Mouse (Mus musculus): ENCODE data around the gene Plbd2. TPM values are rescaled to one million over a fixed set of nuclear protein-coding genes. Genes with fewer than 3 reads are reported as not detected.

The Plbd2 gene
- polyA plus RNA-seq, 1 experiment from 2014 or later: 32.3 TPM

DNA sequence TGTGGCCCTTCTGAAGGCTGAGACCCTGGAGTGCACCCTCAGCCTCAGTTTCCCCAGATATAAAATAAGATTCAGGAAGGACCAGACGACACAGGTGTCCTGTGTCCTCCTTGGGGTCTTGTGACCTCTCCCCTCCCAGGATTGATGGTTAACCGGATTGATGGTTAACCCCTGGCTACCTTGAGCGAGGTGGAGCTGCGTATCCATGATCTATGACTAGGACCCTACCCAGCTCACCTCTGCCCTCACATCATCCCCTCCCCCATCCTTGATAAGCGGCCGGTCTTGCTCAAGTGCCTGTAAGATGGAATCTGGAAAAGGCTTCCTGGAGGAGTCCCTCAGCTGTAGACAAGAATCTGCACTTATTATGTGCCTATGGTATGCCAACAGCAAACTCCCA lies 34.6 kb downstream of the Plbd2 start:
- Histone ChIP-seq H3K27me3 (0 out of 2 replicates have a peak, but pooled peaks cover 2% of the 10 kb centered on the region), H3K9ac (no peak overlapping the region), H3K27ac (no peak overlapping the region), H3K9me3 (no peaks in the 10 kb centered on the region), H3K4me2 (no peak overlapping the region), H3K4me1 (replicated peaks) (peaks cover 6% of the 10 kb centered on the region; the same call in 1 of the 2 replicates), H3K36me3 (no peaks in the 10 kb centered on the region), H3K4me3 (no peak overlapping the region)
- ATAC-seq (ENCODE audit: low FRiP score): no peak
- 93% methylated on average over 6 of the region's 6 CpGs for WGBS

DNA sequence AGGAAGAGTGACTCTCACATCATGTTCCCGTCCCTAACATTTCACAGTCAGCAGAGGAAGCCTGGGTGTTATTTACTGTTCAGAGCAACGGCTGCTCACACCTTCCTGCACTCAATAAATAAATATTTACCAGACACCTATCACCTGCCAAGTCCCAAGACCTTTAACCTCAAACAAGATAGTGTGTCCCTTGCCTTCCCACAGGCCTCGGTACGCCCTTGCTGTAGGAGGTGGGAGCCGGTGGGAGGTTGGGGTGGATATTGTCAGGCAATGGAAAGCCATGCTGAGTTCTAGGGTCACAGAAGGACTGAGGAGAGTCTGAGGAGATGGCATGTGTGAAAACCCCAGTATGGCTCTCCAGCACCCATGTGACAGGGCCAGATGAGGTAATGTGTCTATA lies 35.1 kb downstream of the Plbd2 start:
- Histone ChIP-seq H3K4me3 (no peak overlapping the region), H3K9ac (no peak overlapping the region), H3K36me3 (no peaks in the 10 kb centered on the region), H3K27ac (no peak overlapping the region), H3K4me2 (no peak overlapping the region), H3K4me1 (replicated peaks) (peaks cover 6% of the 10 kb centered on the region; the same call in 1 of the 2 replicates), H3K27me3 (0 out of 2 replicates have a peak, but pooled peaks cover 2% of the 10 kb centered on the region), H3K9me3 (no peaks in the 10 kb centered on the region)
- WGBS: 90% methylated on average over 5 of the region's 5 CpGs
- no peak for ATAC-seq (ENCODE audit: low FRiP score)

DNA sequence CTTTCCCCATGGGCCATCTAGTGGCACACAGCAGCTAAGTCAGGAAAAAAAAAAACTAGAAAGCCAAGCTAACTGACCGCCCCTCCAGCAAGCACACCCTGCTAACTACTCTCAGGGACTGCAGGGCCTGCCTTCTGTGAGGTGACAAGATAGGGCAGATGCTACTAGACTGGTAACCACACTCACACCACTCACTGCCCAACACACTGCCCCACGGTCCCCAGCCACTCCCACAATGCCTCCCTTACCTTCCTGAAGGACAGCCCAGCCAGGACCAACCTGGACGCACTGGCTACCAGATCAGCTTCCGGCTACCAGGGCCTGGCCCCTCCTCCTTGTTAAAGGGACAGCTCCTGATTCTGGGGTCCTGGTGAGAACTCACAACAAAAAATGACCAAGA lies 36.4 kb downstream of the Plbd2 start:
- peak overlapping the region; percentile 19; the same call in 1 of the 2 replicates for H3K9ac ChIP-seq
- WGBS: 7% methylated on average over 4 of the region's 4 CpGs
- no peak for ATAC-seq (ENCODE audit: low FRiP score)
- H3K9me3 ChIP-seq: no peaks in the 10 kb centered on the region
- peaks cover 8% of the 10 kb centered on the region; the same call in 1 of the 2 replicates for H3K27me3 ChIP-seq
- no peaks in the 10 kb centered on the region for H3K36me3 ChIP-seq
- H3K4me3 ChIP-seq: peak overlapping the region; percentile 17
- no peak overlapping the region for H3K27ac ChIP-seq
- H3K4me2 ChIP-seq: peak overlapping the region; percentile 37
- peaks cover 6% of the 10 kb centered on the region; the same call in 1 of the 2 replicates for H3K4me1 ChIP-seq (replicated peaks)

DNA sequence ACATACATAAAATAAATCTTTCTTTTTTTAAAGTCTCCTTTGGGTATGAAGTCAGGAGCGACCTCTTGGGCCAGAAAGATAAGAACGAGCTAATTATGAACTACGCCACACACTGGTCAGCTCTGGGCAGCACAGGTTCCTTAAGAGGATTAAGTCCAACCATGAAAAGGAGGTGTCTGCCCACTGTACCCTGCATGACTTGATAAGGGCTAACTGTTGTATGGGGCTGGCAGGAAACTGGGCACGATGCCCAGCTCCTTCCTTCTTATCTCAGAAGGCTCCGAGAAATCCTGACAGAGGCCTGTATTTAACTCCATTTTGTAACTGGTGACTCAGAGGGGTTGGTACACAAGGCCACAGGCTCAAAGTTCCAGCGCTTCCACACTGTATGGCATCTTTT lies 37.6 kb downstream of the Plbd2 start:
- Histone ChIP-seq H3K9me3 (no peaks in the 10 kb centered on the region), H3K4me1 (replicated peaks) (peaks cover 6% of the 10 kb centered on the region; the same call in 1 of the 2 replicates), H3K4me2 (no peak overlapping the region), H3K27ac (no peak overlapping the region), H3K4me3 (no peak overlapping the region), H3K27me3 (peaks cover 14% of the 10 kb centered on the region), H3K36me3 (no peaks in the 10 kb centered on the region), H3K9ac (no peak overlapping the region)
- no peak for ATAC-seq (ENCODE audit: low FRiP score)
- WGBS: 79% methylated on average over 6 of the region's 6 CpGs

DNA sequence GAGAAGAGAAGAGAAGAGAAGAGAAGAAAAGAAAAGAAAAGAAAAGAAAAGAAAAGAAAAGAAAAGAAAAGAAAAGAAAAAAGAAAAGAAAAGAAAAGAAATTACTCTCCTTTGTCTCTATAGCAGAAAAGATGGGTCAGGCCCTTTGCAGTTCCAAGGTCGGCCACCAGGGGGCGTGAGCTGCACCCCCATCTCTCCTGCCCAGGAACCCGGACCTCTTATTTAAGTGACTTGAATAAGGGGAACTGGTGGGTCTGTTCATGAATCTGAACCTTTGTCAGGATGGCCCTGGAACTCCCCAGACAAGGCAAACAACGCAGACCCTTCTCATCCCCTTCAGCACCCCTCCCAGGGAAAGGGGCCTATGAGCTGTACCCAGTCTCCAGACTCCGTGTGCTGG lies 38.4 kb downstream of the Plbd2 start:
- Histone ChIP-seq H3K9me3 (no peaks in the 10 kb centered on the region), H3K36me3 (no peaks in the 10 kb centered on the region), H3K9ac (no peak overlapping the region), H3K4me2 (no peak overlapping the region), H3K27ac (no peak overlapping the region), H3K27me3 (peaks cover 18% of the 10 kb centered on the region), H3K4me1 (replicated peaks) (peaks cover 6% of the 10 kb centered on the region; the same call in 1 of the 2 replicates), H3K4me3 (no peak overlapping the region)
- WGBS: 40% methylated on average over 5 of the region's 5 CpGs
- no peak for ATAC-seq (ENCODE audit: low FRiP score)

DNA sequence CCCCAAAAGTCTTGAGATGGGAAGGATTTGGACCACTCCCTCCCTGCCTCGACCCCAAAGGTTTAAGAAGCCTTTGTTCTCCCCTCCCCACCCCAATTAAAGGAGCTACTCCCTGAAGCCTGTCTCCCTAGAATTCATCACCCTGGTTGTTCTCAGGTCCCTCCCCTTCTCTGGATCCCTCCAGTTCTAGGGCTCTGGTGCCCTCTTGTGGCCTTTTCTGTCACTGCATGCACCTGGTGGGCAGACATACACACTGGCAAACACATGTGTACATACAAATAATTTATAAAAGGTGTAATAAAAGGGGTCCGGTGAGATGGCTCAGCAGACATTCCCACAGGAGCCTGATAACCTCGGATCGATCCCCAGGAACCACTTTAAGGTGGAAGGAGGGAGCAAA lies 39.1 kb downstream of the Plbd2 start:
- Histone ChIP-seq H3K9me3 (no peaks in the 10 kb centered on the region), H3K36me3 (no peaks in the 10 kb centered on the region), H3K4me3 (no peak overlapping the region), H3K27ac (no peak overlapping the region), H3K4me2 (no peak overlapping the region), H3K27me3 (peaks cover 18% of the 10 kb centered on the region), H3K9ac (no peak overlapping the region), H3K4me1 (replicated peaks) (peaks cover 6% of the 10 kb centered on the region; the same call in 1 of the 2 replicates)
- ATAC-seq (ENCODE audit: low FRiP score): no peak
- 87% methylated on average over 4 of the region's 4 CpGs for WGBS

DNA sequence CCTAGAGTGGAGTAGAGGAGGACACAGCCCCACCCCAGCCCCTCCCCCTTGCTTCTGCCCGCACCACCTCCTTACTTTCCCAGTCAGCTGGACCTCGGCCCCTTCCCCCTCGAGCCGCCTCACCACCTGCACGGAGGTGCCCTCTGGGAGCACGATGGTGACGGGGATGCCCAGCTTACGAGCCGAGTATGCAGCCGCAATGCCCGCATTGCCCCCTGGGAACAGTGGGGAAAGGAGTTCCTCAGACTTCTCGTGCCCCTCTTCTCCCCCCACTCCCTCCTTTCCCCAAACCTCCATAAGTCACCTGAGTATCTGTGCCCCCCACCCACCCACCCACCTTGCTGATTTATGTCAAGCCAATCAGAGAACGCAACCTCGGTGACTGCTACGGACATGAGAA lies 41.5 kb downstream of the Plbd2 start:
- no peak for ATAC-seq (ENCODE audit: low FRiP score)
- no peaks in the 10 kb centered on the region for H3K9me3 ChIP-seq
- H3K36me3 ChIP-seq: no peaks in the 10 kb centered on the region
- WGBS: 74% methylated on average over 14 of the region's 15 CpGs
- H3K4me2 ChIP-seq: no peak overlapping the region
- no peak overlapping the region for H3K9ac ChIP-seq
- no peak overlapping the region for H3K4me3 ChIP-seq
- H3K27me3 ChIP-seq: peaks cover 20% of the 10 kb centered on the region
- H3K27ac ChIP-seq: no peak overlapping the region
- peaks cover 3% of the 10 kb centered on the region; the same call in 1 of the 2 replicates for H3K4me1 ChIP-seq (replicated peaks)

DNA sequence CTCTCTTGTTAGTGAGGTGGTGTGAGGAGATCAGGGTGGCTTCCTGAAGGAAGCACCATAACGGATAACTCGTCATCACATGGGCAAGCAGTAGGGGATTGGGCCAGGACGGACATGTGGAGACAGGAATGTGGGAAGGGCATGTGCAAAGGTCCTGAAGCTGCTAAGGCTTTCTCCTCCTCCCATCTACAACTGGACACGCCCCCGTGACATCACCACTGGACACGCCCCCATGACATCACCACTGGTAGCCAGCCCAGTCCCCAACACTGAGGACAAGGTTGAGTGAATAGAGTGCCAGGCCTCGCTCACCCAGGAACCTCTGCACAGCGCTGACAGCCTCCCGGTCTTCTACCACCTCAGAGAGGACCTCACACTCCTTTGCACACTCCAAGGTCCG lies 44.3 kb downstream of the Plbd2 start:
- Histone ChIP-seq H3K36me3 (no peaks in the 10 kb centered on the region), H3K4me2 (no peak overlapping the region), H3K4me3 (no peak overlapping the region), H3K9me3 (no peaks in the 10 kb centered on the region), H3K27me3 (peaks cover 32% of the 10 kb centered on the region), H3K9ac (no peak overlapping the region), H3K4me1 (replicated peaks) (peaks cover 10% of the 10 kb centered on the region; the same call in 1 of the 2 replicates), H3K27ac (no peak overlapping the region)
- 82% methylated on average over 10 of the region's 10 CpGs for WGBS
- ATAC-seq (ENCODE audit: low FRiP score): no peak

DNA sequence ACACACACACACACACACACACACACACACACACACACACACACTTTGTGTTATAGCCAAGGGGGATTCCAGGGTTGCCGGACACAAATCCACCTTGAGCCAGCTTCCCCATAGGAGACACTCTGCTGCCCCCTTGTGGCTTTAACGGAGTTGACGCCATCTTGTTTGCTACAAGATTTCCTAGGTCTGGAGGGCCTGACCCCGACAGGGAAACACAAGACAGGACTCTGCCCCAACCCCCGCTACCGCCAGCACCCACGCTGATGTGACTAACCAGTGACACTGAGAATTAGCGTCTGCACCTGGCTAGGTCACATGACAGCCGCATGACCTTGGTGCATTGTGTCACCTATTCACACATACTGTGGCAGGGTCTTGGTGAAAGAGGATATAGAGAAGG lies 45.8 kb downstream of the Plbd2 start:
- ATAC-seq (ENCODE audit: low FRiP score): no peak
- no peak overlapping the region for H3K27ac ChIP-seq
- no peaks in the 10 kb centered on the region for H3K36me3 ChIP-seq
- no peak overlapping the region for H3K4me3 ChIP-seq
- H3K4me2 ChIP-seq: no peak overlapping the region
- H3K9ac ChIP-seq: no peak overlapping the region
- peaks cover 13% of the 10 kb centered on the region; the same call in 1 of the 2 replicates for H3K4me1 ChIP-seq (replicated peaks)
- peaks cover 27% of the 10 kb centered on the region for H3K27me3 ChIP-seq
- H3K9me3 ChIP-seq: no peaks in the 10 kb centered on the region
- 4% methylated on average over 9 of the region's 9 CpGs for WGBS

DNA sequence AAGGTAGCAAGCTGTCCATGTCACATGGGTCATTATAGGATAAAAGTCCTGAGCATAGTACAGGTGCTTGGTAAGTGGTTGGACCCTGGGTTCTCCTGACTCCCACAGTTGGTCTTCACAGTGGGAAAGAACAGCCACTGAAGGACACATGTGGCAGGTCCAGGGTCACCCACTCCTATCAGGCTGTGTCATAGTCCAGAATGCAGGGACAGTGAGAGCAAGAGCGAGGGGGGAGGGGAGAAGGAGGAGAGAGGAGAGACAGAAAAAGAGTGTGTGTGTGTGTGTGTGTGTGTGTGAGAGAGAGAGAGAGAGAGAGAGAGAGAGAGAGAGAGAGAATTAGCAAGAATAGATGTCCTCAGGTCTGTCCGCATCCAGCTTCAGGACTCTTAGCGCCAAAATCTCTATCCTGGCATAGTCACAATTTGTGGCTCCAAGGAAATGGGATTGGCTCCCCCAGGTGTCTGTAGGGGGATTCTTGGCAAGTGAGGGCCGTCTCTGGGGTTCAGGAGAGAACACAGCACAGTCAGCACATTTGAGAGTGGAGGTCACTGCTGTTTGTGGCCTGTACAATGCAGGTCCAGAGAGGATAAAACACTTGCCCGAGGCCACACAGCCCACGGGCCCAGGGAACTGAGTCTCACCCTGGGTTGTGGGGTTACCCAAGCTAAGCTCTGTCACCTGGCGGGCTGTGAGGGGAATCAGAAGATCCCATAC lies 46.4 kb downstream of the Plbd2 start:
- H3K9ac ChIP-seq: no peak overlapping the region
- H3K4me3 ChIP-seq: no peak overlapping the region
- H3K36me3 ChIP-seq: no peaks in the 10 kb centered on the region
- H3K4me2 ChIP-seq: no peak overlapping the region
- no peak for ATAC-seq (ENCODE audit: low FRiP score)
- H3K9me3 ChIP-seq: no peaks in the 10 kb centered on the region
- peaks cover 13% of the 10 kb centered on the region; the same call in 1 of the 2 replicates for H3K4me1 ChIP-seq (replicated peaks)
- no peak overlapping the region for H3K27ac ChIP-seq
- WGBS: 56% methylated on average over 7 of the region's 7 CpGs
- peaks cover 26% of the 10 kb centered on the region for H3K27me3 ChIP-seq

DNA sequence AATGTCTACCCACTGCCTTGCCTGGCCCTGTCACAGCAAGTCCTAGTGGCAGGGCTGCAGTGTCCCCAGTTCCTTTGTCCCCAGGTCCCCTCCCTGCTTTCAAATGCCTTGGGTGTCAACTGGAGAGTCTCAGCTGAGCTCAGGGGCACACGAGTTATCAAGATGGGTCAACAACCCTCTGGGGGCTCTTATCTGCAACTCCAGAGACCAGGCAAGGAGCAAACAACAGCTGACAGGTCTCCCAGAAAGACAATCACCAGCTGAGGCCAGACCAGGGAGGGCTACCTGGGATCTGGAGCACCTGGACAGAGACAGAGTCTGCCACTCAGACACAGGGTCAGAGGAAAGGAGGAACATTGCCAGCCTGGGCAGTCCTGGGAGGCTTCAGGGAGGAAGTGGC lies 47.2 kb downstream of the Plbd2 start:
- 40% methylated on average over 1 of the region's 1 CpGs for WGBS
- Histone ChIP-seq H3K27ac (no peak overlapping the region), H3K36me3 (no peaks in the 10 kb centered on the region), H3K4me3 (no peak overlapping the region), H3K4me2 (no peak overlapping the region), H3K4me1 (replicated peaks) (peaks cover 13% of the 10 kb centered on the region; the same call in 1 of the 2 replicates), H3K9me3 (no peaks in the 10 kb centered on the region), H3K27me3 (peaks cover 23% of the 10 kb centered on the region), H3K9ac (no peak overlapping the region)
- no peak for ATAC-seq (ENCODE audit: low FRiP score)

DNA sequence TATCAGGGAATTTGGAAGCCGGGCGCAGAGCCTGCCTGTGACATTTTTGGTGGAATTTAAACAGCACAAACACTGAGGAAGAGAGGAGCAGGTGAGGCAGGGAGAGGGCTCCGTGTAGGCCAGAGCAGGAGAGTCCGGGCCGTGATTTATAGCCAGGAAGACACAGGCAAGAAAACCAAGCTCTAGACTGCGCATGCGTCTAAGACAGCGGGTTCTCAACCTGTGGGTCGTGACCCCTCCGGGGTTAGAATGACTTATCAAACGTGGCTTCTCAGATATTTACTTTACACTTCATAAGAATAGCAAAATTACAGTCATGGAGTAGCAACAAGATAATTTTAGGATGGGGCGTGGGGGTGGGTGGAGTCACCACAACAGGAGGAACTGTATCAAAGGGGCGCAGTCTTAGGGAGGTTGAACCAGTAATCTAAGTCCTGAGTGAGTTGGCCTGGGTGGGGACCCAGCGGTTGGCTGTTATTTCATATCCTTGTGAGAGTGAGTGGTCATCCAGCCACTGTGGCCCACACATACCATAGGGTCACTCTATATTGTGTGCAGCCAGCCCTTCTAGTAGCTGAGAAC lies 48.6 kb downstream of the Plbd2 start:
- Histone ChIP-seq H3K9ac (peak overlapping the region; percentile 56; the same call in 1 of the 2 replicates), H3K27ac (peak overlapping the region; percentile 71), H3K27me3 (peaks cover 23% of the 10 kb centered on the region), H3K9me3 (no peaks in the 10 kb centered on the region), H3K4me2 (peak overlapping the region; percentile 4; the same call in 1 of the 2 replicates), H3K4me1 (replicated peaks) (peaks cover 13% of the 10 kb centered on the region; the same call in 1 of the 2 replicates), H3K4me3 (no peak overlapping the region), H3K36me3 (no peaks in the 10 kb centered on the region)
- no peak for ATAC-seq (ENCODE audit: low FRiP score)
- 66% methylated on average over 14 of the region's 14 CpGs for WGBS
